Mouse (Mus musculus): ENCODE data around the gene AC129217.1.

The AC129217.1 gene

GRCm38 (mm10) chr19:8831262-8831661, 1.7 kb downstream of the AC129217.1 start:
- 65% methylated on average over 11 of the region's 11 CpGs for WGBS

DNA sequence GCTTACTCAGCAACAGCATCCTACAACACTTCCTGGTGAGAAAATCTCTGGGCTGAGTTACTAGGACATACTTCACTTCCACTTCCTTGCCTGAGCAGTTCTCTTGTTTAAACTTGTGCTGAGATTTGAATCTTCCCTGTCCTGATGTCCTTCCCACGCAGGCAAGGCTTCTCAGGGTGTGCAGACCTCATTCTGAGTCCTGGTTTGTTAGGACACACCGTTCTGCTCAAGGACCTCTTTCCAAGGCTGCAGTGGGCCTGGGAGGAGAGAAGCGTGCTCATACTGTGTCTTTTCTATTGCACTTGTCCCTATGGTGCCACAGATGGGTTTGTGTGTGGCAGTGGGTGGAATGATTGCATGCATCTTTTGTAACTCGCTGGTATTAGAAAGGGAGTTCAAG, 3.4 kb downstream of the AC129217.1 start:
- 57% methylated on average over 4 of the region's 4 CpGs for WGBS

- 93% methylated on average over 10 of the region's 10 CpGs for WGBS
Measured at GRCm38 (mm10) chr19:8836327-8836726, 6.8 kb downstream of the AC129217.1 start.

DNA sequence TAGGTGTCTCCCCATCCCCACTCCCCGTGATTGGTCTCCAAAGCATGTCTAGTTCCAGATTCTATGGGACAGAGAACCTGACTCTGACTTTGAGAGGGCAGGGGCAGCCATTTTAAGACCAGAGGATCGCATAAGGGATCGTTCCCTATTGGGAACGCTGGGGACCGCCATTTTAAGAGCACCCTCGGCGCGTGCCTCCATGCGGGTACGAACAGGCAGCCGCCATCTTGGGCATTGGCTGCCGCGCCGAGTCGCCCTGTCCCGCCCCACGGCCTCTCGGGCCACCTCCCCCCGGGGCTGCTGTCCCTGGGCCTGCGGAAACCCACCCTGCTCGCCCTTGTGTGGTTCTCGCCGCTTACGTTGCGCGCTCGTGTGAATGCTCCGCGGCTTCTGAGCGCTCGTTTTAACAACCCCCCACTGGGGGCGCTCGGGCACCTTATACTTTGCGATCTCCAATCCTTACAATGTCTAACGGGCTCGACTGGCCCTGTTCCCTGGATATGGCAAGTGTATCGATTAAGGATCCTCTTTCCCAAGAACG, 7.7 kb downstream of the AC129217.1 start, which contains the start of gene Bscl2:
Gene Bscl2, plus strand, starts transcription at position 217 of the 541 bp plus-strand sequence.
- WGBS = under 1% methylated on average over 38 of the region's 38 CpGs

DNA sequence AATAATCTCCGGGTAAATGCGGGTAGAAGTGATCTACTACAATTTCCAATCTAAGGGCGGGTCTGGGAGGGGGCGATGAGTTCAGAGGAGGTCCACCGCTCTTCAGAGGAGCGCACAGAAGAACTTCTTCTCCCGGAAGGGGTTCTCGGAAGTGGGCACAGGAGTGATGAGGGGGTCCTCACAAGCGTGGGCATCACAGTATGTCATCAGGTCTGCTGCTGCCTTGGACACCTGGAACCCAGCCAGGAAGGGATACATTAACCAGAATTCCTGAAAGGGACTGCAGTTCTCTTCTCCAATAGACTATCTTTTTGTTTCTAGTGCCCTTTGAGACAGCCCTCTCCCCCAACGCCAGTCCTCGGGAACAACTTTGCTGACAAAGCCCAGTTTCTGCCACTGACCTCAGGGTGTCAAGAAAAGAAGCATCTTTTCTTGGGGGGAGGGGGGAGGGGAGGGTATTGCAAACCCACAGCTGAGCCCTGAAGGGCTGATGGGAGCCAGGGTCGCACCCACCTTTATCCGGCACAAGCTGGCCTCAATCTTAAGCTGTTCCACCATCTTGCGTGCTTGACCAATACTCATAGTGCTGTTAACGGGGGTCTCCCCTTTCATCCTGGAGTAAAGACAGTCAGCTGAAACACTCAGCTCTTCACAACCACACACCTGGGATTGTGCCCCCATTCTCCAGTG, 8.6 kb downstream of the AC129217.1 start:
- WGBS = 7% methylated on average over 15 of the region's 15 CpGs

- WGBS = 35% methylated on average over 11 of the region's 11 CpGs
Measured at GRCm38 (mm10) chr19:8839103-8839907, 9.7 kb downstream of the AC129217.1 start, which contains the start of gene Gng3. Gng3 (minus strand) TSS chr19:8839194.

- WGBS = 11% methylated on average over 29 of the region's 29 CpGs
Measured at GRCm38 (mm10) chr19:8839908-8840791, 10.6 kb downstream of the AC129217.1 start.

GRCm38 (mm10) chr19:8841012-8841411, 11.4 kb downstream of the AC129217.1 start:
- 66% methylated on average over 7 of the region's 7 CpGs for WGBS

DNA sequence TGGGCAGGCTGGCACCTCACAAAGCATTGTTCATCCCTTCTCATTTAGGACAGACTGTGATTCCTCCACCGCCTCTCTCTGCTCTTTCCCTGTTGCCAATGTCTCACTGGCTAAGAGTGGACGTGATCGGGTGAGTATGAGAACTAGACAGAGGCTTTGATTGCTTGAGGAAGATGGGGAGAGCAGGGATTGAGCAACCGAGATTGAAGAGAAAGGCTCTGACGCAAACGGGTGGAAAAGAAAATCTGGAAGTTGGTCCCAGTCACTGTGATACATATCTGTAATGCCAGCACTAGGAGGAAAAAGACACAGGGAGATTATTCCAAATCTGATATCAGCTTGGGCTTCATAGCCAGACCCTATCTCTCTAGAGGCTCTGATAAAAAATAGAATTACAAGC, 13.4 kb downstream of the AC129217.1 start:
- 72% methylated on average over 6 of the region's 6 CpGs for WGBS

DNA sequence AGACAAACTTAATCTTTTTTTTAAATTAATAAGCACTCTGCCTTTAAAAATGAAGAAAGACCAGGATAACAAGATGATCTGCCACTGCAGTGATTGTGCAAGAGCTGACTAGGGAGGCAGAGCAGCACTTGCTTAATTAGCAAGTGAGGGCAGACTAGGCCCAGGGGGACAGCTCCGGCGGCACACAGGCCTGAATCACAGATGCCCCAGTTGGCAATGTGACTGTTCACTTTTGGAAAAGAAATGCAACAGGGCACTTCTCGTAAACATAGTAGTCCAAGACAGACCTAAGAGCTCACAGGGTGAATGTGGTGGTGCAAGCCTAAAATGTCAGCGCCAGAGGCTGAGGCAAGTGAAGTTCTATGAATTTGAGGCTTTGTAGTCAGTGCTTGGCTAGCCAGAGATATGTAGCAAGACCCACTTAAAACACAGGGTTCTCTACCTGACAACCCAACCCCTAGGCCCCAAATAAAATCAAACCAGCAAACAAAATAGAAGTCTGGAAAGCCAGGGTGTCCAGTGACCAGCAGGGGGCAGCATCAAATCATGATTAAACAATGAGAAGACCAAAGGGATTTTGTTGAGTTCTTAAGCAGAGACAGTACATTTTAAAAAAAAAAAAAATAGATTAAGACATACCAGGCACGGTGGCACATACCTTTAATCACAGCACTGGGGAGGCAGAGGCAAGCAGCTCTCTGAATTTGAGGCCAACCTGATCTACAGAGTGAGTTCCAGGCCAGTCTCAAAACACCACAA, 15.0 kb downstream of the AC129217.1 start:
- WGBS = 34% methylated on average over 5 of the region's 5 CpGs

DNA sequence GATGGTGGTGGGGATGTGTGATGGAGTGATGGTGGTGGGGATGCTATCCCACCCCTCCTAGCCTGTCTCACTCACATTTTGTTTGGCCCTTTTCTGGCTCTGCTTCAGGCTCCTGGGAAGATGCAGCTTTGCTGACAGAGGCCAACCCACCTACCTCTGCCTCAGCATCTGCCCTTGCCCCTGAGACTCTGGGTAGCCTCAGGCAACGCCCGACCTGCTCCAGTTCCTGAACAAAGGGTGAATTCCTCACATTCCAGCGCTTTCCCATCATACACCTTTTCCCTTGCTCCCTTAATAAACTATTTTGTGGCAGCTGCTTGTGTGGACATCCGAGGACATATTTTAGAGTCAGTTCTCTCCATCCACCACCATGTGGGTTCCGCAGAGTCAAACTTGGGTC, 18.8 kb downstream of the AC129217.1 start:
- WGBS = 84% methylated on average over 5 of the region's 5 CpGs

DNA sequence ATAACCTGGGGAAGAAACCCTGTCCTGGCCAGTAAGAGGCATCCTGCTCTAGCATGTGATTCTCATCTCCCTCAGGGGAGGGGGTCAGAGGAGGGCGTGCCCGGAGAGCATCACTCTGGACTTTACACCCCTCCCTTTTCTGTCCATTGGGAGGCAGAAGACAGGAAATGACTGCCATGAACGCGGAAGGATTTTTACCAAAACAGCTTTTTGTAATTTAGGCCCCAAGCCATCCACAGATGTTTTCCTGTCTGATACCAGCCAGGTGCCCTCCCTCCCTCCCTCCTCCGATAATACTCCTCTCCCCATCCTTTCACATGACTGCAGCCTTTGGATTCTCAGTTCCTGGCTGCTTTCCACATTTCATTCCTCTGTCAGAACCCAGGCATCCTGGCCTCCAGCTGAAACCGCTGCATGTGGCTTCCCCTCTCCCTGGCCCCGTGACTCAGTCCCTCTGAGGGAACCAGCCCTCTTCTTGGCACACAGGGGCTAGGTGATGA, 20.9 kb downstream of the AC129217.1 start, which contains the start of gene Lrrn4cl:
Gene Lrrn4cl, plus strand, starts transcription at position 367 of the 500 bp plus-strand sequence.
- 23% methylated on average over 7 of the region's 7 CpGs for WGBS

- 70% methylated on average over 7 of the region's 7 CpGs for WGBS
Measured at GRCm38 (mm10) chr19:8851639-8852038, 22.1 kb downstream of the AC129217.1 start.

DNA sequence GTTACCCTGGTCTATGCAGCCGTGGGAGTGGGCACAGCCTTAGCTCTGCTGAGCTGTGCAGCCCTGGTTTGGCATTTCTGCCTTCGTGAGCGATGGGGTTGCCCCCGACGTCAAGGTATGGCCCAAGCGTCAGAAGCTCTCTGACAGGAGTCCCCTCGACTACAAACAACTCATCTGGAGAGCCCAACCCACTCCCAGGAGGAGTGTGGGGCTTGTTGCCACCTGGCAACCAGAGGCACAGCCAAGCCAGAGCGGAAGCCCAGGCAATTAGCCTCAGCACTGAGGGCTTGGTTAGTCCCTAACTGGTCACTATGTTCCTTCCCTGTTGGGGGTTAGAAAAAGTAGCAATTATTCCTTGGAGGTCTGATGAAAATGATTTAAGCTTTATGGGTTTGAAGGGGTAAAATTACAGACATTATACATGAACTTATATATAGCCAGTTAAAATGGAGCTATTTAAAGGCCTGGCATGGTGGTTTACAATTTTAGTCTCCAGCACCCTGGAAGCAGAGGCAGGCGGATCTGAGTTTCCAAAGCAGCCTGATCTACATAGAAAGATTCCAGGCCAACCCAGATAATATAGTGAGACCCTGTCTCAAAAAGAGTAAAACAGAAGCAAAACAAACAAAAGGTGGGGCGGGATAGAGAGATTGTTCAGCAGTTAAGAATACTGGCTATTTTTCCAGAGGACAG, 22.8 kb downstream of the AC129217.1 start:
- WGBS = 40% methylated on average over 10 of the region's 10 CpGs

DNA sequence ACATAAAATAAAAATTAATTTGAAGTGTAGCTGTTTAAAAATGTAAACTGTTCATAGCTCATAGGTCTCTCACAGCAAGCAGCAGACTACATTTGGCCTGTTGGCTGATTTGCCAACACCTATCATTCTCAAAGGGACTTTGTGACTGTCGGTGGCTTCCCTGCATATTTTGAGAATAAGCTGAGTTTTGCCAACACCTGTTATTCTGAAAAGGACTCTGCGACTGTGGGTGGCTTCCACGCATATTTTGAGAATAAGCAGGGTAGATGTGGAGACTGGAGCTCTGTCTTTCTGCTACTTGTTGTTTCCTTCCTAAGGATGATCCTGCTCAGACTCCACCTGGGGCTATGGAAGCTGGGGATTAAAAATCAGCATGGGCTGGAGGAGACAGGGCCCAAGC, 23.5 kb downstream of the AC129217.1 start:
- WGBS = 36% methylated on average over 3 of the region's 3 CpGs

GRCm38 (mm10) chr19:8857689-8858088, 28.1 kb downstream of the AC129217.1 start:
- 35% methylated on average over 4 of the region's 4 CpGs for WGBS

- WGBS = 6% methylated on average over 1 of the region's 1 CpGs
Measured at GRCm38 (mm10) chr19:8859018-8859417, 29.4 kb downstream of the AC129217.1 start.

DNA sequence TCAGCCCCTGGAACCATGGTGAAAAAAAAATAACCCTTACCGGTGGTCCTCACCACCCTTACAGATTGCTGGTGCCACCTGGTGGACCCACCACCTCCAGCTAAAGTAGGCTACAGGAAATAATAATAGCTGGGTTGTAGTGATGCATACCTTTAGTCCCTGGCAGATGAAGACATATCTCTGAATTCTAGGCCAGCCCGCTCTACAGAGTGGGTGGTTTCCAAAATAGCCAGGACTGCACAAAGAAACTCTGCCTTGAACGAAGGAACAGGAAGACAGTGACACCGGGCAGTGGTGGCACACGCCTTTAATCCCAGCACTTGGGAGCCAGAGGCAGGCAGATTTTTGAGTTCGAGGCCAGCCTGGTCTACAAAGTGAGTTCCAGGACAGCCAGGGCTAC, 34.7 kb downstream of the AC129217.1 start:
- 52% methylated on average over 6 of the region's 6 CpGs for WGBS

DNA sequence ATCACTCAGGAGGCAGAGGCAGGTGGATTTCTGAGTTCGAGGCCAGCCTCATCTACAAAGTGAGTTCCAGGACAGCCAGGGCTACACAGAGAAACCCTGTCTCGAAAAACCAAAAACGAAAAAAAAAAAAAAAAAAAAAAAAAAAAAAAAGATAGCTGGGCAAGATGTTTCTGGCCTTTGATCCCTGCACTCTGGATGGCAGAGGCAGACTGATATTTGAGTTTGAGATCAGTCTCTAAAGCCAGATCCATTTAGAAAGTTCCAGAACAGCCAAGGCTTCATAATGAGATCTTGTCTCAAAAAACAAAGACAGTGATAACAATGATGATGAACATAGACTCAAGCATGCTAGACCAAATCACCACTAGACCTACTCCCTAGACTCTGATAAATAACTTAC, 40.8 kb downstream of the AC129217.1 start:
- 77% methylated on average over 3 of the region's 3 CpGs for WGBS

DNA sequence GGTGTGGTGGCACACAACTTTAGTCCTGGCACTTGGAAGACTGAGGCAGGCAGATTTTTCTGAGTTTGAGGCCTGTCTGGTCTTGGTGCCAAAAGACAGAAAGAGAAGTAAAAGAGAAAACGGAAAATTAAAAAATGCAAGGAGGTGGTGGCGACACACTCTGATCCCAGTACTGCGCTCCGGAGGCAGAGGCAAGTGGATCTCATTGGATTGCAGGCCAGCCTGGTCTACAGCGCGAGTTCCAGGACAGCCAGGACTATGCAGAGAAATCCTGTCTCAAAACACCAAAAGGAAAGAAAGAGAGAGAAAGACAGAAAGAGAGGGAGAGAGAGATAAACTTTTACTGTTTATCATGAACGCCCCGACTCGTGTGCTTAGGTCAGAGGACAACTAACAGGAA, 41.3 kb downstream of the AC129217.1 start:
- 30% methylated on average over 9 of the region's 9 CpGs for WGBS
